Mouse (Mus musculus) lung, postnatal 4 days (tissue): ENCODE measurements around the gene Dcbld2.

Experiments
- DNase-seq, 2 experiments: peaks; one replicate each; pipeline ENCODE4 v3.0.0; 2021

Gene Dcbld2

GRCm38 (mm10) chr16:58497886-58498713 lies 89.9 kb downstream of the Dcbld2 start:
- no peak for DNase-seq

- DNase-seq, result no peak
These were observed 90.9 kb downstream of the Dcbld2 start for GRCm38 (mm10) chr16:58499172-58499584.

- DNase-seq, result no peak
These were observed 91.4 kb downstream of the Dcbld2 start for GRCm38 (mm10) chr16:58499650-58500049.

- DNase-seq, result peak; percentile 32 to 40
These were observed 93.6 kb downstream of the Dcbld2 start for GRCm38 (mm10) chr16:58501760-58502301.

GRCm38 (mm10) chr16:58502566-58502965 lies 94.3 kb downstream of the Dcbld2 start:
- DNase-seq, result no peak

- DNase-seq, result no peak
These were observed 96.7 kb downstream of the Dcbld2 start for GRCm38 (mm10) chr16:58504945-58505344.

GRCm38 (mm10) chr16:58512181-58512761 lies 104.0 kb downstream of the Dcbld2 start:
- DNase-seq, result peak; percentile 30 to 41

- no peak for DNase-seq
These were observed 104.6 kb downstream of the Dcbld2 start for GRCm38 (mm10) chr16:58512887-58513286.

GRCm38 (mm10) chr16:58513755-58514154 lies 105.5 kb downstream of the Dcbld2 start:
- peak in 1 of 2 experiments; percentile 28 for DNase-seq

GRCm38 (mm10) chr16:58514565-58514964 lies 106.3 kb downstream of the Dcbld2 start:
- peak; percentile 49 to 55 for DNase-seq

GRCm38 (mm10) chr16:58516161-58516560 lies 107.9 kb downstream of the Dcbld2 start:
- DNase-seq, result no peak

GRCm38 (mm10) chr16:58516960-58517798 lies 108.9 kb downstream of the Dcbld2 start:
- no peak for DNase-seq
